Mouse (Mus musculus): ENCODE data around the gene Gm12216. TPM values are rescaled to one million over a fixed set of nuclear protein-coding genes. Genes with fewer than 3 reads are reported as not detected.
"Not testable (repeated sequence)": the region's sequence is repeated elsewhere in the genome, so short reads cannot be mapped to it uniquely, and the experiment has no call there.

Gm12216 gene
- 0.79 and 2.8 TPM in 2 replicates for polyA plus RNA-seq (2015; fragmentation: Nextera tagmentation; extraction: Ambion mirVana)

DNA sequence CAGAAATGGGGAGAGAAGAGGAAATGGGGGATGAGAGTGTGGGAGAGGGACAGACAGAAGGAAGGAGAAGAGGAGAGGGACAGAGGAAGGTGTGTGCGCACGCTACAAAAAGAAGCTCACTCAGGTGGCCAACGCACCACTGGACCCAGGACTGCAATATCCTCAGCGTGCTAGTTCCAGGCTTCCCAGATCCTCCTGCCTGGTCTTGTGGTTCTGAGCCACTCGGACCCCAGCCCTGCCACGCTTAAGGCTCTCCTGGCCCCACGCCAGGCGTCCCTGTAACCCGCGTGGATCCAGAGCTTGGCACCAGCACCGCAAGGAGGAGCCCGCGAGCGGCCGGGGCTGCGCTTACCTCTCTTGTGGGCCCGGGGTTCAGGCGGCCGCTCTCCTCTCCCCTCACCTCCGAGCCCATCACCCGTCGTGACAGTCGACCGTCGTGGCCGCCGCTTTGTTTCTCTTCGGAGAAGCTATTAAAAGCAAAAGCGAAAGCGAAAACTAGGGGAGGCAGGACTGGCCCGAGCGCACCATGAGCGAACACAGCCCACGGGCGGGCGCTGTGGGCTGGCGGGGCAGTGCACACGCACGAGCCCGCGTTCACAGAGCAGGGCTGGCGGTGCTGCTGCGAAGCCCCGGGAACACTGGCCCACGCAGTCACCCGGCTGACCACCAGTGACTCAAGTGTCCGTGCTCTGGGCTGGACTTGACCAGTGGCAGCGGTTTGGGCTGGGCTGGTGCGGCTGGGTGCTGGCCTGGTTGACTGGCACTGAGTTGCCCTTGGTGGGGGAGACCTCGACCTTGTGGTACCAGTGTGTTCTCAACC is at the start of gene Gm12216:
Gene Gm12216 (minus strand): TSS at position 496 of the 820 bp plus-strand sequence.
- H3K9ac ChIP-seq (replicated peaks), result peak within 1 kb of the TSS; percentile 37
- H3K36me3 ChIP-seq; H3K9me3 ChIP-seq (replicated peaks); ATAC-seq (ENCODE audit: low FRiP score); H3K27me3 ChIP-seq (replicated peaks); H3K4me1 ChIP-seq; H3K27ac ChIP-seq (replicated peaks): not testable (repeated sequence)
- H3K4me3 ChIP-seq (replicated peaks), result peak within 1 kb of the TSS; percentile 48
- peak within 1 kb of the TSS; percentile 72 for H3K4me2 ChIP-seq
- 15% methylated on average over 46 of the region's 50 CpGs for WGBS

DNA sequence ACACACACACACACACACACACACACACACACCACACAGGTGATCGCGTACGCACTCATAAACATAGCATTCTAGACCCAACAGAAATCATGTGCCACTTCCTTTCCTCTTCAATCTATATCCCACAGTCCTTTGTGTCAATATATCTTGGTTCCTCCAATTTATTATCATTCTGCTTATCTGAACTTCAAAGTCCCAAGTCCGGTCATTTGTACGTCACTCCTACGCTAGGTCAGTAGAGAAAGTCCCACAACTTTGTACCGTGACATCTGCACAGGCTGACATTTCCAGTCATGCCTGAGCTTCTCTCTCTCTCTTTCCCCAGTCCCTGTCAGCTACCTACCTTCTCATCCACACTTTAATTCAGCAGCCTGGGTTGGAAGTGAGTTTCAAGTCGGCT is 49.6 kb upstream of the Gm12216 start:
- no peak overlapping the region for H3K27ac ChIP-seq (replicated peaks)
- ATAC-seq (ENCODE audit: low FRiP score), result no peak
- no peaks in the 10 kb centered on the region for H3K36me3 ChIP-seq
- WGBS, result 94% methylated on average over 8 of the region's 8 CpGs
- no peaks in the 10 kb centered on the region for H3K4me1 ChIP-seq
- H3K9ac ChIP-seq (replicated peaks), result no peak overlapping the region
- no peak overlapping the region for H3K4me3 ChIP-seq (replicated peaks)
- H3K9me3 ChIP-seq (replicated peaks), result no peaks in the 10 kb centered on the region
- no peaks in the 10 kb centered on the region for H3K27me3 ChIP-seq (replicated peaks)
- no peak overlapping the region for H3K4me2 ChIP-seq

DNA sequence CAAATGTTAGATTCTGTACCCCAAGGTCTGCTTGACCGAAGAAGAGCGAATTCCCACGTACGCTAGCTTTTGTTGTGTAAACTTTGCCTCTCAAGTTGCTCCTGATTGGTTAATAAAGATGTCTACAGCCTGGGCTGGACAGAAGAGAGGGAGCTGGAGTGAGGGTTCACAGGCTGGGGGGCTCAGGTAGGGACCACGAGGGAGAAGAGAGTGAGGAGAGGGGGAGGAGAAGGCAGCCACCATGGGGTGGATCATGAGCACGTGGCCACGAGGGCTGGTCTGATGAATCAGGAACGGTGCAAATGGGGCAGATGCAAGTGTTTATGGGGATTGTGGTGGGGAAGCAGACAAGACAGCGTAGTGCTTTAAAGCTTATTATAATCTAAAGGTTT is 45.5 kb upstream of the Gm12216 start:
- H3K4me1 ChIP-seq, result no peaks in the 10 kb centered on the region
- 86% methylated on average over 9 of the region's 9 CpGs for WGBS
- no peak overlapping the region for H3K27ac ChIP-seq (replicated peaks)
- no peaks in the 10 kb centered on the region for H3K27me3 ChIP-seq (replicated peaks)
- H3K36me3 ChIP-seq, result no peaks in the 10 kb centered on the region
- ATAC-seq (ENCODE audit: low FRiP score), result no peak
- no peak overlapping the region for H3K9ac ChIP-seq (replicated peaks)
- no peaks in the 10 kb centered on the region for H3K9me3 ChIP-seq (replicated peaks)
- no peak overlapping the region for H3K4me3 ChIP-seq (replicated peaks)
- H3K4me2 ChIP-seq, result no peak overlapping the region

DNA sequence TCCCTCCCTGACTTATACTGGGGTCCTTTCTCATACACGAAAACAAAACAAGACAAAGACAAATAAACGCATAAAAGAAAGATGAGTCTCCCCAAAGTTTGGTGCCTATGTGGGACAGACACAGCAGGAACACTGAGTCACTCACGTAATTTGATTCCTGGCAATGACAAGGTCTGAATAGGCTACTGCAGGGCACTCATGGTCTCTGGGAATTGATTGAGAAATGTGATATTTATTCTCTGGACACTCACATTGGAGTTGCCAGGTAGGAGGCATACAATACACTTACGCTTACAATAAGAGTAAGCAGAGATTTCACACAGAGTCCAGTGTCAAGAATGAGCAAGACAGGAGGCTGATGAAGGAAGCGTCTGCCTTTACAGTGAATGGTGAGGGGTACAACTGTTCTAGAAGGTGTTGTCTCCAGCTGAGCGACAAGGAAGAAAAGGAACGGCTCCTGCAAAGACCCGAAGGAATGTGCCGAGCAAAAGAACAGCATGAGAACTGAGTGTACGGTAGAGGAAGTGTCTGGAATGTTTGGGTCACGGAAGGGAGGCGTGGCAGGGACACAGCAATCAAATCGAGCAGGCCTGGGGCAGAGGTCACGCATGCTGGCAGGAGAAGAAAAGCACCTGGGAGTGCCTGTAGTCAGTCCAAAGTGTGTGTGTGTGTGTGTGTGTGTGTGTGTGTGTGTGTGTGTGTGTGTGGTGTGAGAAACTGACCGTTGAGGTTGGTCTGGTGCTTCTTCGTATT is 44.9 kb upstream of the Gm12216 start:
- ATAC-seq (ENCODE audit: low FRiP score), result no peak
- Histone ChIP-seq H3K4me2 (no peak overlapping the region), H3K27ac (replicated peaks) (no peak overlapping the region), H3K9ac (replicated peaks) (no peak overlapping the region), H3K4me1 (no peaks in the 10 kb centered on the region), H3K36me3 (no peaks in the 10 kb centered on the region), H3K4me3 (replicated peaks) (no peak overlapping the region), H3K27me3 (replicated peaks) (no peaks in the 10 kb centered on the region), H3K9me3 (replicated peaks) (no peaks in the 10 kb centered on the region)
- 62% methylated on average over 16 of the region's 16 CpGs for WGBS

DNA sequence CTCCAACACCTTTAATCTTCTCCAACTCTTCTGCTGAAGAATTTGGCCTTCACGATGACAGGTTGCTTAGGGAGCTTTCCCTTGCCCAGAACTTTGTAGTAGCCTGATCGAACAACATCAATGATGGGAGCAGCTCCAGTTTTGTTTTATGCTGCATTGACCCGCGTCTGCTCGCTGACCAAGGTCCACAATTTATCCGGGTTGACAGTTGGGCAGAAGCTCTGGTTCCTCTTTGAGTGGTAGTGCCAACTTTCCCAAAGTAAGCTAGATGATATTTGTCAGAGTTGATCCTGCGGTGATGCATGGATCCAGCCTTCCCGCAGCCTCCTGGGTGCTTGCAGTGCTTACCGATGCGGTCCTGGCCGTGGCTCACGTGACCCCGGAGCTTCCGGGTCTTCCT is 43.7 kb upstream of the Gm12216 start:
- no peak overlapping the region for H3K4me3 ChIP-seq (replicated peaks)
- 92% methylated on average over 14 of the region's 14 CpGs for WGBS
- H3K36me3 ChIP-seq, result no peaks in the 10 kb centered on the region
- H3K9me3 ChIP-seq (replicated peaks), result no peaks in the 10 kb centered on the region
- H3K27me3 ChIP-seq (replicated peaks), result no peaks in the 10 kb centered on the region
- H3K9ac ChIP-seq (replicated peaks), result no peak overlapping the region
- H3K4me2 ChIP-seq, result no peak overlapping the region
- no peaks in the 10 kb centered on the region for H3K4me1 ChIP-seq
- no peak overlapping the region for H3K27ac ChIP-seq (replicated peaks)
- no peak for ATAC-seq (ENCODE audit: low FRiP score)

DNA sequence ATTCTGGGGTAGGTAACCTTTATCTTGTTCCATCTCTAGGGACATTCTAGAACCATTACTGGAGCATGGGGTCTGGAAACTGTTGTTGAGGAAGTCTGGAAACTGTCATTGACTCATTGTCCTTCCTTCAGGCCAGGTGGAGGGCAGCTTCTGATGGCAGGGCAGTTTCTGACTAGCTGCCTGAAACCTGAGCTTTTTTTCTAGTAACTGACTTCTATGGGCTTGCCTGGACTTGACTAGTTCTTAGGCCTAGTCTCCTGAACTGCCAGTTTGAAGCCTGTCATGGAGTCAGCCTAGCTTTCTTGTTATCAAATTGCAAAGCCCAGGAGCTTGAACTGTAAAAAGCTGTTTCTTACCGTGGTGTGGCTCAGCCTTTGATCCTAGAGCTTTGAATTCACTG is 41.9 kb upstream of the Gm12216 start:
- Histone ChIP-seq H3K4me1 (no peaks in the 10 kb centered on the region), H3K27me3 (replicated peaks) (no peaks in the 10 kb centered on the region), H3K36me3 (no peaks in the 10 kb centered on the region), H3K4me2 (no peak overlapping the region), H3K27ac (replicated peaks) (no peak overlapping the region), H3K9ac (replicated peaks) (no peak overlapping the region), H3K4me3 (replicated peaks) (no peak overlapping the region), H3K9me3 (replicated peaks) (no peaks in the 10 kb centered on the region)
- 72% methylated on average over 1 of the region's 1 CpGs for WGBS
- ATAC-seq (ENCODE audit: low FRiP score), result no peak

DNA sequence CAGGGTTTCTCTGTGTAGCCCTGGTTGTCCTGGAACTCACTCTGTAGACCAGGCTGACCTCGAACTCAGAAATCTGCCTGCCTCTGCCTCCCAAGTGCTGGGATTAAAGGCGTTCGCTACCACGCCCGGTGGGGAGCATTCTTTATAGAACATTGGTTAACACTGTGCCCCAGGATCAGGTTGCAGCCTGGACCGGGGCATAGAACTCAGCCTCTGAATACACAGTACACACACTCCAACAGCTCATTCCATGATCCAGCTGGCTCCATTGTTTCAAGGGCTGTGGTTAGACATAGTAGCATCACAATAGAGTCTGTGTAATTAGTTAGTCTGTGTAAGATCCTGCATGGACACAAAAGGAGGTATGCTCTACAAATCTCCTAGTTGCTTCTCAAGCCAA is 40.9 kb upstream of the Gm12216 start:
- 93% methylated on average over 6 of the region's 6 CpGs for WGBS
- no peak overlapping the region for H3K4me3 ChIP-seq (replicated peaks)
- no peaks in the 10 kb centered on the region for H3K36me3 ChIP-seq
- no peak overlapping the region for H3K4me2 ChIP-seq
- H3K27me3 ChIP-seq (replicated peaks), result no peaks in the 10 kb centered on the region
- H3K27ac ChIP-seq (replicated peaks), result no peak overlapping the region
- H3K4me1 ChIP-seq, result no peaks in the 10 kb centered on the region
- no peak for ATAC-seq (ENCODE audit: low FRiP score)
- no peak overlapping the region for H3K9ac ChIP-seq (replicated peaks)
- no peaks in the 10 kb centered on the region for H3K9me3 ChIP-seq (replicated peaks)

DNA sequence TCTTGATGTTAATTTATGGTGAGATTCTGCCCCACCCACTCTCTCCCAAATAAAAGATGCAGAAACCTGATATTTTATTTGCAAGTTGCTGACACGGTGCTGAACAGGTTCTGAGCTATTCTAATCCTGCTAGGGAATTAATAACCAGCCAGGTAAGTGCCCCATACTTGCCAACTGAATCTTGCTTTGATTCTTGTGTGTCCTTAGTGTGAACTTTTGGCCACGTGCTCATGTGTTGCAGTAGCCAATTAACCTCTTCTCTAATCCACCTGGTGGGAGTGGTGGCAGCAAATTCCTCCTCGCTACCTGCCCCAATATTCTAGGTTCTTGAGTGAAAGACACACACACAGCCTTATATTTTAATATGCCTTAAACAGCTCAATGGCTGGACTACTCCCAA is 39.9 kb upstream of the Gm12216 start:
- H3K36me3 ChIP-seq, result no peaks in the 10 kb centered on the region
- 77% methylated on average over 3 of the region's 3 CpGs for WGBS
- no peak overlapping the region for H3K4me3 ChIP-seq (replicated peaks)
- no peak overlapping the region for H3K9ac ChIP-seq (replicated peaks)
- H3K9me3 ChIP-seq (replicated peaks), result no peaks in the 10 kb centered on the region
- H3K27ac ChIP-seq (replicated peaks), result no peak overlapping the region
- no peaks in the 10 kb centered on the region for H3K27me3 ChIP-seq (replicated peaks)
- ATAC-seq (ENCODE audit: low FRiP score), result no peak
- no peak overlapping the region for H3K4me2 ChIP-seq
- H3K4me1 ChIP-seq, result no peaks in the 10 kb centered on the region

DNA sequence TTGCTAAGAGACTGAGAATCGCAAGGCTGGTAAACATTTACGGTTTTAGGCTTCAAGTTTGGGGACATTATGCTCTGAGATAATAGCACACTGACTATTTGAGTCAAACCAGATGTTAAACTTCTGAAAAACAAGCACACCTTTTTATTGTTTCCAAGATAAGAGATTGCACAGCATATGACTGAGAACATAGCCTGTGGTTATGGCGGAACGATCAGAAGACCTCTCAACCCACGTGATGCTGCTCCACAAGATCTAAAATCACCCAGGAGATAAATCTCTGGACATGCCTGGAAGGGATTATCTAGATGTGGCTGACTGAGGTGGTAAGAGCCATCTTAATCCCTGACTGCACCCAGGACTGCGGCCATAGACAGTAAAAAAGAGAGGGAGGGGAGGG is 37.9 kb upstream of the Gm12216 start:
- no peak overlapping the region for H3K4me3 ChIP-seq (replicated peaks)
- H3K36me3 ChIP-seq, result no peaks in the 10 kb centered on the region
- H3K4me1 ChIP-seq, result peaks cover 3% of the 10 kb centered on the region; the same call in 1 of the 2 replicates
- no peak for ATAC-seq (ENCODE audit: low FRiP score)
- no peak overlapping the region for H3K9ac ChIP-seq (replicated peaks)
- 83% methylated on average over 6 of the region's 6 CpGs for WGBS
- no peaks in the 10 kb centered on the region for H3K9me3 ChIP-seq (replicated peaks)
- no peak overlapping the region for H3K27ac ChIP-seq (replicated peaks)
- no peak overlapping the region for H3K4me2 ChIP-seq
- H3K27me3 ChIP-seq (replicated peaks), result no peaks in the 10 kb centered on the region

DNA sequence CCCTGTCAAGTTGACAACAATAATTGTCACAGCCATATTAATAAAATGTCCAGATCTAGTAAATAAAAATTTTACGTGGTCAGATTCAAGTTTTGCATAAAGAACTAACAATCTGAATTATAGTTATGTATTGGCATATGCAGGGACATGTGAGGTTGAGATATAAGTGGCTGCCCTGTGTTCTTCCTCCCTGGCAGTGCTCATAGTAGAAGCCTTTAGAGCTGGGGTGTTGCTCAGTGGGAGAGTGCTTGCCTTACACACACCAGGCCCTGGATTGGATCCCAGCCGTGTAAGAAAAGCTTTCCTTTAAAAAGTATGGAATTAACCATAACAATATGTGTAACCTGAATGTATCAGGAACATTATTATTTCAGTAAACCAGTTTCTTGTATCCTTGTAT is 34.4 kb upstream of the Gm12216 start:
- Histone ChIP-seq H3K27me3 (replicated peaks) (no peaks in the 10 kb centered on the region), H3K9ac (replicated peaks) (no peak overlapping the region), H3K4me3 (replicated peaks) (no peak overlapping the region), H3K36me3 (no peaks in the 10 kb centered on the region), H3K27ac (replicated peaks) (no peak overlapping the region), H3K4me1 (peaks cover 31% of the 10 kb centered on the region), H3K4me2 (no peak overlapping the region), H3K9me3 (replicated peaks) (no peaks in the 10 kb centered on the region)
- no peak for ATAC-seq (ENCODE audit: low FRiP score)
- WGBS, result 85% methylated on average over 2 of the region's 2 CpGs

DNA sequence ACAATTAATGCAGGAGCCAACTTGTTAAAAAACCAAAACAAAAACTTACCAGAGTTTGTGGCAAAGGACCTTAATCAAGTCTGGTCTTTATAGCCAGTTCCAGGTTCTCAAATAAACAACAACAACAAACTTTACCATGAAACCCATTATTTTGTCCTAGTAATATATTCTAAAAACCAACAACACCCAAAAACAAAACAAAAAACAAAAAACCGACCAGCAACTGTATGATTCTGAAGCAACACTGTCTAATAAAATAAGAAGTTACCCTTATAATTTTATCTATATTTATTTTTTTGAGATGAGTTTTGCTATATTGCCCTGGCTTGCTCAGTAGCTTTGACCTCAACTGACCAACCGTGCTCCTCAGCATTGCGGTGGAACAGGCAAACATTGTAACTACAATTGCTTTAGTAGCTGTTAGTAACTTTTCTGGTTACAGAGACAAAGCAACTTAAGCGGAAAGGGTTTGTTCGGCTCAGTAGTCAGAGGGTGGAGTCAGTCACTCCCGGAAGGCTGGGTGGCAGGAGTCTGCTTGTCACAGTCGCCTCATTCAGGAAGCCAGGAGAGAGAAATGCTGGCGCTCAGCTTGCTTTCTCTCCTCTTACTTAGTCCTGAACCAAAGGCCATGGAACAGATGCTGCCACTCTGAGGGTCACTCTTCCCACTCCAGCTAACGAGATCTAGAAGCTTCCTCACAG is 33.8 kb upstream of the Gm12216 start:
- WGBS, result 59% methylated on average over 9 of the region's 9 CpGs
- H3K27ac ChIP-seq (replicated peaks), result no peak overlapping the region
- H3K4me3 ChIP-seq (replicated peaks), result no peak overlapping the region
- H3K4me1 ChIP-seq, result peaks cover 34% of the 10 kb centered on the region
- no peaks in the 10 kb centered on the region for H3K36me3 ChIP-seq
- ATAC-seq (ENCODE audit: low FRiP score), result no peak
- H3K9me3 ChIP-seq (replicated peaks), result no peaks in the 10 kb centered on the region
- H3K27me3 ChIP-seq (replicated peaks), result no peaks in the 10 kb centered on the region
- no peak overlapping the region for H3K4me2 ChIP-seq
- H3K9ac ChIP-seq (replicated peaks), result no peak overlapping the region
